17 mouse cellular contexts compared by ENCODE assay signal in genomic region chr1:33556638-33557037, GRCm38 (mm10).
"Had no signal": no experiment of that assay in that cellular context is flagged by ENCODE, and none has a peak within 500 bp of the region (broad histone marks: within the 10 kb centered on the region; RNA-seq: fewer than 3 reads in every experiment).

No protein-coding gene starts in this region.

- H3K27me3 ChIP-seq: midbrain, embryonic 12.5 days; neural tube, embryonic 13.5 days; neural tube, embryonic 15.5 days had no signal

- ATAC-seq: midbrain, embryonic 16.5 days had no signal

- H3K27ac ChIP-seq: midbrain, embryonic 10.5 days; midbrain, embryonic 12.5 days; neural tube, embryonic 13.5 days; neural tube, embryonic 15.5 days had no signal

- H3K9ac ChIP-seq: lung, embryonic 14.5 days; midbrain, embryonic 12.5 days; neural tube, embryonic 13.5 days; neural tube, embryonic 15.5 days had no signal

- H3K4me3 ChIP-seq: midbrain, embryonic 10.5 days; midbrain, embryonic 12.5 days; myocyte; neural tube, embryonic 13.5 days; neural tube, embryonic 15.5 days had no signal

- H3K9me3 ChIP-seq: midbrain, embryonic 10.5 days; midbrain, embryonic 12.5 days; neural tube, embryonic 13.5 days; neural tube, embryonic 15.5 days had no signal

- H3K4me2 ChIP-seq: lung, embryonic 14.5 days; midbrain, embryonic 12.5 days; neural tube, embryonic 13.5 days; neural tube, embryonic 15.5 days had no signal

- DNase-seq: lung, adult 18-20 months; lung, embryonic 14.5 days; lung, postnatal 10 days; lung, postnatal 4 days; midbrain, embryonic 14.5 days; right cerebral cortex, postnatal 25 days; right cerebral cortex, postnatal 4 days; spleen, adult 18-20 months; thymus, adult 18-20 months; thymus, postnatal 14 days; thymus, postnatal 36 days had no signal

- H3K36me3 ChIP-seq: midbrain, embryonic 12.5 days; neural tube, embryonic 13.5 days; neural tube, embryonic 15.5 days had no signal

- H3K4me1 ChIP-seq: midbrain, embryonic 10.5 days; midbrain, embryonic 12.5 days; neural tube, embryonic 13.5 days; neural tube, embryonic 15.5 days had no signal
